Mouse (Mus musculus) heart, postnatal 0 days (tissue): Measurements from ENCODE around the gene Gsk3a.

Source experiments
- CTCF ChIP-seq: IDR thresholded peaks from 2 replicates; pipeline ENCODE4 v1.5.1; 2016; ENCODE audit warnings: antibody characterized with exemption, control low read depth, low read depth
- EP300 ChIP-seq: IDR thresholded peaks from 2 replicates; pipeline ENCODE4 v1.6.1; 2016; ENCODE audit warnings: antibody characterized with exemption, low read depth

DNA sequence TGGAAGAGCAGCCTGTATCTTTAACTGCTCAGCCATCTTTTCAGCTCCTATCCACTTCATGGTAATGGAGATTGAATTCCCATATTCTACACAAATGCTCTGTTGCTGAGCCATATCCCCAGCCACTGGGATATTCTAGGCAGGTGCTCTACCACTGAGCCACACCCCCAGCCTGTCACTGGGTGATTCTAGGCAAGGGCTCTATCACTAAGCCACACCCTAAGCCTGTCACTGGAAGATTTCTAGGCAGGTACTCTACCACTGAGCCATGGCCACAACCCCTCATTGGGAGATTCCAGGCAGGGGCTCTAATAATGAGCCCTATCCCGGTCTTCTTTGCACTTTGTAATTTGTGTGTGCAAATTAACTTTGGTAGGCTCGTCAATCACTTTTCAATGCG, 42.5 kb downstream of the Gsk3a start:
- no peak for TF ChIP-seq CTCF
- no peak for TF ChIP-seq EP300
